Comparison of ENCODE assay signal across 27 mouse cellular contexts in genomic region chr10:26158786-26159185, GRCm38 (mm10).
DNase-seq lines count a peak whose midpoint lies in the region; ATAC-seq lines count a peak whose summit lies in the region.
"Had no signal": no experiment of that assay in that cellular context is flagged by ENCODE, and none has a peak within 500 bp of the region (broad histone marks: within the 10 kb centered on the region; RNA-seq: fewer than 3 reads in every experiment).

No protein-coding gene starts in this region.

- DNase-seq in limb, embryonic 11.5 days (ENCODE audit: low spot score) = no peak
- no peak for DNase-seq in limb, embryonic 10.5 days (ENCODE audit: low spot score)
- DNase-seq in embryo, embryonic 10 days (ENCODE audit: low spot score) = peak; percentile 39
- peak; percentile 3 for DNase-seq in embryo, embryonic 11.5 days (ENCODE audit: low read depth, low spot score)
- DNase-seq in mesoderm, embryonic 11.5 days (ENCODE audit: low read depth, low spot score) = peak; percentile 67
- no peak for DNase-seq in adrenal gland, postnatal 25 days
- DNase-seq in frontal cortex, postnatal 10 days (ENCODE audit: low spot score in 2 of 2) = no peak
- no peak for DNase-seq in T-cell, adult 2 months (ENCODE audit: low spot score)
- DNase-seq: adrenal gland, adult 2 months; adrenal gland, postnatal 14 days; cerebellum, adult 11-12 months; cerebellum, adult 8-10 months; cerebellum, postnatal 14 days; gastrocnemius, postnatal 10 days; gastrocnemius, postnatal 36 days; heart, adult 2 months; heart, postnatal 14 days; heart, postnatal 4 days had no signal

- H3K27ac ChIP-seq in limb, embryonic 11.5 days (replicated peaks; ENCODE audit: low read depth, low read length) = no peak overlapping the region
- H3K27ac ChIP-seq in limb, embryonic 10.5 days = no peak overlapping the region
- H3K27ac ChIP-seq: embryonic facial prominence, embryonic 10.5 days; embryonic facial prominence, embryonic 13.5 days; forebrain, embryonic 12.5 days; forebrain, embryonic 15.5 days; heart, adult 2 months; heart, embryonic 10.5 days; heart, embryonic 13.5 days; hindbrain, embryonic 14.5 days; intestine, embryonic 15.5 days had no signal

- 0 out of 2 replicates have a peak, but pooled peaks have one; percentile 17 for ATAC-seq in limb, embryonic 11.5 days (ENCODE audit: insufficient number of reproducible peaks, low FRiP score, low TSS enrichment, low read depth)
- ATAC-seq: forebrain, embryonic 15.5 days; intestine, embryonic 15.5 days had no signal

- no peaks in the 10 kb centered on the region for H3K9me3 ChIP-seq in limb, embryonic 11.5 days (ENCODE audit: control insufficient read depth, low read length)
- H3K9me3 ChIP-seq in limb, embryonic 10.5 days (replicated peaks) = no peaks in the 10 kb centered on the region
- H3K9me3 ChIP-seq: embryonic facial prominence, embryonic 10.5 days; embryonic facial prominence, embryonic 13.5 days; forebrain, embryonic 12.5 days; forebrain, embryonic 15.5 days; heart, embryonic 10.5 days; heart, embryonic 13.5 days; intestine, embryonic 15.5 days had no signal

- no peak overlapping the region for H3K9ac ChIP-seq in limb, embryonic 11.5 days (ENCODE audit: low read length)
- H3K9ac ChIP-seq: embryonic facial prominence, embryonic 13.5 days; forebrain, embryonic 12.5 days; forebrain, embryonic 15.5 days; heart, embryonic 13.5 days; hindbrain, embryonic 14.5 days; intestine, embryonic 15.5 days had no signal

- no peaks in the 10 kb centered on the region for H3K4me1 ChIP-seq in limb, embryonic 11.5 days (ENCODE audit: control insufficient read depth, insufficient read depth, low read length)
- peaks cover 6% of the 10 kb centered on the region for H3K4me1 ChIP-seq in limb, embryonic 10.5 days
- H3K4me1 ChIP-seq: embryonic facial prominence, embryonic 10.5 days; embryonic facial prominence, embryonic 13.5 days; forebrain, embryonic 12.5 days; forebrain, embryonic 15.5 days; heart, embryonic 10.5 days; heart, embryonic 13.5 days; intestine, embryonic 15.5 days had no signal

- 31% methylated on average over 3 of the region's 3 CpGs for WGBS in limb, embryonic 11.5 days
- WGBS in limb, embryonic 10.5 days = 45% methylated on average over 3 of the region's 3 CpGs

- no peaks in the 10 kb centered on the region for H3K27me3 ChIP-seq in limb, embryonic 11.5 days (ENCODE audit: control insufficient read depth, insufficient read depth, low read length)
- H3K27me3 ChIP-seq in limb, embryonic 10.5 days (ENCODE audit: low read depth, poor library complexity, severe bottlenecking) = 0 out of 2 replicates have a peak, but pooled peaks cover 4% of the 10 kb centered on the region
- H3K27me3 ChIP-seq: forebrain, embryonic 12.5 days; forebrain, embryonic 15.5 days; heart, embryonic 13.5 days; intestine, embryonic 15.5 days had no signal

- no peaks in the 10 kb centered on the region for H3K36me3 ChIP-seq in limb, embryonic 11.5 days (ENCODE audit: control insufficient read depth, insufficient read depth, low read length)
- H3K36me3 ChIP-seq in limb, embryonic 10.5 days = no peaks in the 10 kb centered on the region
- H3K36me3 ChIP-seq: embryonic facial prominence, embryonic 10.5 days; embryonic facial prominence, embryonic 13.5 days; forebrain, embryonic 12.5 days; forebrain, embryonic 15.5 days; heart, embryonic 10.5 days; heart, embryonic 13.5 days; intestine, embryonic 15.5 days had no signal

- no peak overlapping the region for H3K4me3 ChIP-seq in limb, embryonic 11.5 days (ENCODE audit: low read depth, low read length)
- no peak overlapping the region for H3K4me3 ChIP-seq in limb, embryonic 10.5 days
- H3K4me3 ChIP-seq: embryonic facial prominence, embryonic 10.5 days; embryonic facial prominence, embryonic 13.5 days; erythroblast, embryonic 14.5 days; forebrain, embryonic 12.5 days; forebrain, embryonic 15.5 days; heart, adult 2 months; heart, embryonic 10.5 days; heart, embryonic 13.5 days; intestine, embryonic 15.5 days had no signal

- no peak overlapping the region for H3K4me2 ChIP-seq in limb, embryonic 11.5 days (ENCODE audit: low read depth, severe bottlenecking)
- H3K4me2 ChIP-seq: embryonic facial prominence, embryonic 13.5 days; forebrain, embryonic 12.5 days; forebrain, embryonic 15.5 days; heart, embryonic 13.5 days; hindbrain, embryonic 14.5 days; intestine, embryonic 15.5 days had no signal

Comparison
In these comparisons a context has a peak if more than half of its experiments do, and no peak if none do; other contexts are left out.
1. DNase-seq: peak in embryo, embryonic 10 days (single experiment), embryo, embryonic 11.5 days (single experiment) and mesoderm, embryonic 11.5 days (single experiment); none in limb, embryonic 11.5 days (single experiment), limb, embryonic 10.5 days (single experiment), adrenal gland, postnatal 25 days (single experiment), frontal cortex, postnatal 10 days (0 of 2) and T-cell, adult 2 months (single experiment).